Mouse (Mus musculus) lung, postnatal 0 days (tissue): ENCODE measurements at regions not wholly inside any gene's neighbourhood (a gene's known extent, or its start where the extent isn't known, plus 50 kb on each side); places are given as distances from the start of the nearest gene placed in this dataset.

Experiments used
- CTCF ChIP-seq: IDR thresholded peaks from 2 replicates; pipeline ENCODE4 v1.5.1; 2016; ENCODE audit warnings: antibody characterized with exemption, mild to moderate bottlenecking
- EP300 ChIP-seq: IDR thresholded peaks from 2 replicates; pipeline ENCODE4 v1.6.1; 2016; ENCODE audit warnings: antibody characterized with exemption, mild to moderate bottlenecking, control low read depth

- no peak for TF ChIP-seq EP300
- TF ChIP-seq CTCF, result no peak
Observed at GRCm38 (mm10) chr4:154730646-154731045, 63.0 kb upstream of the Actrt2 start.
